Mouse (Mus musculus) retina, postnatal 7 days (tissue): Measurements from ENCODE around the gene Cpeb1.
"Not testable (repeated sequence)": the region's sequence is repeated elsewhere in the genome, so short reads cannot be mapped to it uniquely, and the experiment has no call there.

Experiments used
- DNase-seq: peaks from one replicate; pipeline ENCODE4 v3.0.0-alpha.2; 2012; ENCODE audit warnings: low read depth, low spot score

Gene Cpeb1

DNA sequence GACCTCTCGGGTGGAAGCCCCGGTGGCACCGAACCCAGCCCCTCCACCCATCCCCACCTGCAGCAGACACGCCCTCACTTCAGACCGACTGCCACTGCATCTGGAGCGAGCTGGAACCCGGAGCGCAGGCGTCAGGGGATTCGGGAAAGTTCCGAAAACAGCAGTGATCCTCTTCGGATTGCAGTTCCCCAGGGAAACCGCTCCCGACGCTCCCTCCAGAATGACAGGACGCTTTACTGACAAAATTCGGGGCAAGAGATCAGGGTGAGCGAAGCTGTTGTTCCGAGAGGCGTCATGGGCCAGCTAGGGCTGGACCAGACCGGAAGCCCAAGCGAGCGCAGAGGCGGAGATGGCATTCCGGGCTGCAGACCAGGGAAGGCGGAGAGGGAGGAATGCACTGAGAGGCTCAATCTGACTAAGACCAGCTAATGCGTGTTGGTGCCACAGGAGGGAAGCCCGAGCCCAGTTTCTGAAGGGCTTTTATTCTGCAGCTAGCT lies at the start of gene Cpeb1:
Gene Cpeb1, minus strand, starts transcription at position 311 of the 497 bp plus-strand sequence.
- peak; percentile 48 for DNase-seq

DNA sequence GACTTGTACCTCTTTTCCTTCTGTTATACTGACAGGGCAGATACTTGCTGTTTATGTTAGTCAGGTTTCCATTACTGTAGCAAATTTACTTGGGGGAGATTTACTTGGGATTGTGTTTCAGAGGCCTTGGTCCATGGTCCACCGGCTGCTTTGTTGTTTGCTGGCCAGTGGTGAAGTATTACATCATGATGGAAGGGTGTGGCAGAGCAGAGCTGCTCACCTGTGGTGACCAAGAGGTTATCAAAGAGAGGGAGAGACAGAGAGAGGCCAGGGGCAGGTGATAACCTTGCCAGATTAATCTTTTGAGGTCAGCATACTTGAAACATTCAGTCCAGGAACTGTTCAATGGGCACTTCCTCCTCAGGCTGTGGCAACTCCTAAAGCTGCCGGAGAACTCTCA lies 45.8 kb upstream of the Cpeb1 start:
- DNase-seq = no peak

DNA sequence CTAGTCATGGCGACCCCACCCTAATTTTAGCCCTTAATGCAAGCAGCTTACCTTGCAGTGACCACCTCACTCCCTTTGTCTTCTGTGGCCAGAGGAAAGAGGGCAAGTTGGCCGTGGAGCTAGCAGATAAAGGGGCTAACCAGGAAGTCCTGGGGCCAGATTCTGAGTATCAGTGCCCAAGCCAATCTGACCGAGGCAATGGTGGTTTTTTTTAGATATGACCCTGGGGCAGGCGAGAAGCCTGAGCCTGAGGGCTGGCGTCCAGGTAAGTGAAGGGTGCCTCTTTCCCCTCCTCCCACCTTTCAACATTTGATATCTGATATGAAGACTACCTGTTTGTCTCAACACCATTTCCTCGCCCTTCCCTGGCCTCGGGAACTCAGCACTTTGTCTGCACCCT lies 42.9 kb upstream of the Cpeb1 start, which contains the start of gene BC048679:
Gene BC048679, minus strand, starts transcription at position 101 of the 400 bp plus-strand sequence.
- DNase-seq = no peak

DNA sequence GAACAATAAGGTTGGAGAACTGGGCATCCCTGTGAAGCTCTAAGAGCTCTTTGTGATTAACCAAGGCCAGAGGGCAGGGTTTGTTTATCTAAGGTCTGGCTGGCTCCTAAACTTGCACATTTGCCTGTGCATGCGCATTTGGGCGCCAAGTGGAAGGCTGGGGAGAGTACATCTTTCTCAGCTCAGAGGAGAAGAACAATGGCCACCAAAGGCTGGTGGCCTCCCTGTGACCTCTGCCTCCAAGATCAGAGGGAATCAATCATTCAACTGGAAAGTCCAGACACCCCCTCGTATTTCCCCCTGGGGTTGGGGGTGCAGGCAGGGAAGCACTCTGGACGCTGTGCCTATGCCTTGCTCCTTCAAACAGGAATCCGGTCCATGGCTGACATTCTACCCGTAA lies 41.9 kb upstream of the Cpeb1 start:
- DNase-seq = no peak

DNA sequence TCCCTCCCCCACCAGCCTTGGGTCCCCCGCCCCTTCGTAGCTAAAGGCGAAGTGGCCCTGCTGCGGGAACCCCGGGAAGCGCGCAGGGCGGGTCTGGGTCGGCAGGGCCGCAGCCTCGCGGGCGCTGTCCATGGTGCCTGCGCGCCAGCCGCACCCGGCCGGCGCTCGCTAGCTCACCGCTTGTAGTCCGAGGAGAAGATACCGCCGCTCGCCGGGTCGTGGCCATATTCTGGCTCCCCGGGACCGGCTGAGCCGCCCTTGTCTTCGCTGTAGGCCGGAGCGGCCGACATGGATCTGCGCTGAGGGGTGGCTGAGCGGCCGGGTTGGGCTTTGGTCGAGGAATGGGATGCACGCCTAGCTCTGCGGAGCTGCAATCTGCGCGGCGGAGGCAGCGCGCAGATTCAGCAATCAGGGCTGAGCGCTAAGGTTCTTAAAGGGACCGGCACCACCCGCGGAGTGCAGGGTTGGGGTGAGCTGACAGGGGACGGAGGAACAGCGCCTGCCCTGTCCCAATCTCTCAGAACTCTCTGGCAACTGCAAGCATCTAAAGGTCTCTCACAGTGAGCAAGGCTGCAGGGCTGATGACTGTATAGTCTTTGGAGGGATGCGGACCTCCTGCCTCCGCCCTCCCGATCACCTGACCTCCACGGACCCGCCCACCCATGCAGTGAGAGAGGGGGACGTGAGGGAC lies 38.2 kb upstream of the Cpeb1 start, which contains the start of gene Ap3b2:
Gene Ap3b2, minus strand, starts transcription at position 595 of the 691 bp plus-strand sequence.
- DNase-seq = peak; percentile 54

DNA sequence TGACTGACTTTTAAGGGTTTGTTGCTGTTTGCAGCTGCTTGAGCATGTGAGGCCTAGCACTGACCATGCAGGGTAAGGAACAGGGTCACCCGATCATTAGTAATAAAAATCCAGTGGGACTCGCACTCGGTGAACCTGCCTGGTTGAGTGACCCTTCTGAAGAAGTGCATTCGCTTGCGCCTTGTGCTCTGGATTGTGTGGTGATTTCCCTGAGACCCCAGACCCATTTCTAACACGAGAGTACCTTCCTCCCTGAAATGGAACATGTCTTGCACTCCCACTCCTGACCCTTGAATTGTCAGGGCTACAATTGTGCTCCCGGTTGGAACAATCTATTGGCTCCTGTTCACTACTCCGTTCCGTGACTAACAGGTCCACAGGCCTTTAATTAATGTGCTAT lies 37.4 kb upstream of the Cpeb1 start:
- DNase-seq = no peak

DNA sequence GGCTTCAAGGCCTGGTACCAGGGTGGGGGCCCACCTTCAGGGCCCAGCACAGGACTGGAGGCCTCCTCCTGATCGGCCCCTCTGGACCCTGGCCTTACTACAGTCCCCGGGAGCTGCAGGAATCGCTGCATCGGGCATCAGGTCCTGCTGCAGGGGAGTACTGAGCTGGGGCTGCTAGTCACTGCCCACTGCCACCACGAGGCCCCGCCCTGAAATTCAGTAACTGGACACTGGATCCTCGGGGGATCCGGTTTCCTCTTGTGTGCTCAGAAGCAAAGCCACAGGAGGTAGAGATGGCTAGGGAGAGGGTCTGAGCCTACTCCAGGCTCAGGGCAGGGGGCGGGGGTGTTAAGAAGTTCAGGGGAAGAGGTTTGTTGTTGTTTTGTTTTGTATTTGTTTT lies 34.4 kb upstream of the Cpeb1 start:
- no peak for DNase-seq

DNA sequence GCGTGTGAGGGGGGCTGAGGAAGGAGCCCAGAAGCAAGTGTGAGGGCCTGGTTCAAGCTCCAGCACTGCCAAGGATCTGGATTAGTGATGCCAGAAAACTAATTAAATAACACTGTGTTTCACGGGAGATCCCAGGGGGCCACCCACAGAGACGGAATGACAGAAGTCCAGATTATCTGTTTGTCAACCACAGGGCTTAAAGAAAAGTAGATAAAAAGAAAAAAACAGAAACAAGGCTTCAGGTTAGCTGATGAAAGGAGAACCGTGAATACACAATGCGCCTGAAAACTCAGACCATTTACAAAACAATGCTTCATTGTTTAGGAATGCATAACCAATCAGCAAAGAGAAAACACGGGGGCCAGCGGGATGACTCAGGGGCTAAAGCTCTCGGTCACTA lies 25.5 kb upstream of the Cpeb1 start:
- DNase-seq = no peak

DNA sequence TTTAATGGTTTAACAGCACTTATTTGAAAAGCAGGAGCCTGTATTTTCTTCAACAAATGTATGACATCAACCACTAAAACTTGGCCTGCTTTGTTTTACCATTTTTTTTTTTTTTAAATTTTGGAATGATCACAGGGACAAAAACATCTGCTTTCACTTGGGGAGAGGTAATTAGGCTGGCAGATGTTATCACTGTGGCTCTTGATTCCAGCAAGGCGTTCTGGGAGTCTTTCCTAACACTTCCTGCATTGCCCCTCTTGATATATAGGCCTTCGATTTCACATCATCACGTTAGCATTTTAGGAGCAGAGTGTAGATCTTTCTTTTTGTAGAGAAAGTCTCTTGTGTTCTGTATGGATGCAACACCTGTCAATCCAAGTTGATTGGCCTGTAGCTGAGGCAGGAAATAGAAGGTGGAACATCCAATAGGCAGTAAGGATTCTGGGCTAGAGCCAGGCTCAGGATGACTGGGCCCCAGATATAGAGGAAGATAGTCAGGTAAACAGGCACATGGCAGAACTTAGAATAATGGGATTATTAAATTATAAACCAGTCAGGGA lies 24.3 kb upstream of the Cpeb1 start:
- DNase-seq = no peak

DNA sequence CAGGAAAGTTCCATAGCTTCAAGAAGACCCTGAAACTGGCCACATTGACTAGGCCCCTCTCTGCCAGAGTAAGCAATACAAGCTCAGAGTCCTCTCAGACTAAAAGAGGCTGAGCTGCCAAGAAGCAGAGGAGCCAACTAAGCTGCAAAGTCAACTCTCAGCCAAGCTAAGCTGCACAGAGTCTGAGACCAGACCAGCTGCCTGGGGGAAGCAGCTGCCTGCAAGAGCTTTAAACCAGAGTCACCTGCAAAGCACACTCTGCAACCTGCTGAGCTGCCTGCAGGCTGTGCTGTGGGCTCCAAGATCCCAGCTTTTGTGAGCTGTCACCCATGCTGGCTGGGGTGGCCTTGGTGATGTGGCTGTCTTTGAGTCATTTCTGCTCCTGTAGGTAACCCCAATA lies 23.0 kb upstream of the Cpeb1 start:
- DNase-seq = not testable (repeated sequence)

DNA sequence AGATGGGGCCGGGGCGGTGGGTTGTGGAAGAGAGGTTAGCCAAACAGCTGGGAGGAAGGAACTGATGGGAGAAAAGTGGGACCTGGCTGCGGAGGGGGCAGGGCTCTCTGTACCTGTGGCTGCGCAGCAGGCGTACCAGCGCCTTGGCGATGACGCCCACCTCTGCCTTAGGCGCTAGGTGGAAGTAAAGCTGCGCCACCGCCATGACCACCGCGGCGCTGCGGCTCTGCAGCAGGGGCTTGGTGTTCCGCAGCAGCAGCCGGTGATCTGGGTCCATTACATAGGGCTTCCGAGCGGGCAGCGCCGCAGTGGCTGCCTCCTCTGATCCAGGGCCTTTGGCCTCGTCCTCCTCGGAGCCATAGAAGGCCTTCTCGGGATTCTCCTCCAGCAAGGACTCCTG lies 21.6 kb upstream of the Cpeb1 start:
- no peak for DNase-seq

DNA sequence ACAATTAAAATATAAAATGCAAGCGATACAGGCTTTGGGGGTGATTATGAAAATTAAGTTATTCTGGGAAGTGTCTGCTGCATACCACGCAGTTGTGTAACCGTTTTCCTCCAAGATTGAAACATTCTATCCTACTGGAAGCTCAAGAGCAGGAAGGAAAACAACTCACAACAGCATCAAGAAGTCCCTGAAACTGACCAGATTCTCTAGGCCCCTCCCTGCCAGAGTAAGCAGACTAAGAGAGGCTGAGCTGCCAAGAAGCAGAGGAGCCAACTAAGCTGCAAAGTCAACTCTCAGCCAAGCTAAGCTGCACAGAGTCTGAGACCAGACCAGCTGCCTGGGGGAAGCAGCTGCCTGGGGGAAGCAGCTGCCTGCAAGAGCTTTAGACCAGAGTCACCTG lies 20.0 kb upstream of the Cpeb1 start:
- no peak for DNase-seq

DNA sequence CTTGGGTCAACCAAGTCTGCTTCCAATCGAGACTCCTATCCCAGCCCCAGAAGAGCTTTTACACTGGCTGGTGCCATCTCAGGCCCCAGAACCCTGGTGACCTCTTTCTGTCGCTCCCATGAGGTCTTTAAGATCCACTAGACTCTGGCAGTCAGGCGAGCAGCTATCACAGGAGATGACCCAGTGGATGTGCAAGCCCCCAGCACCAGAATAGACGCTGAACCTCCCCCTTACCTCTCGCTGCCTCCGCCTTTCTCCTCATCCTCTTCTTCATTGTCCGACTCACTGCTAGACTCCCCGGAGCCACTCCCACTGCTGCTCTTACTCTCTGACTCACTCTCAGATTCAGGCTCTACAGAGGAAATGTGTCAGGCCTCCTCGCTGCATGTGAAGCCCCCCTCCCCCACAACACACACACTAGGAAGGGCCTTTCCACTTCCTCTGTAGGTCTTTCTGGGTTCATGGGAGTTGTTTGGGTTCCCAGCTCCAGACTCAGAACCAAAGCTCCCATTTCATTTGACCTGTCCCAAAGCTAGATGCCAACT lies 9.7 kb upstream of the Cpeb1 start:
- no peak for DNase-seq

DNA sequence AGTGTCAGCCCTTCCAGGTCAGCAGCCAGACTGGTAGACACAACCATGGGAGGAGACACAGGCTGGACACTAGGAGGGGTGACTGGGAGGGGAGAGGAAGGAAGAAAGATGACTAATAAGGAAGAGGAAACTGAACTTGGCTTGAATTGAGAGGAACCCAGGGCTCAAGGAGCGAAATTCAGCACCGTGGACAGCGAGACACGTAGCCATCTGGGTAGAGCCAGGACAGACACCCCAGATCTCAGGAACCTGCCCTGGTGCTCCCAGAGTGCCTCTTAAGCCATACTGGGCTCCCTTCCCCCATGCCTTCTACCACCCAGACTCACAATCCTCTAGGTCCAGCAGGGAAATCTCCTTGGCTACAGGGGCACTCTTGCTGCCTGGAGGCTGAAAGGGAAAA lies 8.9 kb upstream of the Cpeb1 start:
- DNase-seq = no peak

DNA sequence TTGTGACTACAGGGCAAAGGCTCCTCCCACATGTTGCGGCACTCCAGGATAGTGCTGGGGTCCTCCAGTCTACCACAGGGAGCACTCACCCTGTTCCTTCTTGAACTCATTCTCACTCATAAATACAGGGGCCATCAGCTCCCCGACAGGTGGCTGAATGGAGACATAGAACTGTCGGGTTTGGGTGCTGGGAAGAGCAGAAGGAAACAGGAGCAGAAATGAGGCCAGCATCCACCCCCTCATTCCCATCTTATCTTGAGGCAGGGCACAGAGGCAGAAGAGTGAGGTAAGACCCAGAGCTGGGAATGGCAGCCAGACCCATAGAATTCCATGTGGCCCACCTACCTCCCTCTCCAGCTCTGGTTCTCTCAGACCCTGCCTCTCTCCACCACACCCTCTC lies 7.5 kb upstream of the Cpeb1 start:
- DNase-seq = no peak

DNA sequence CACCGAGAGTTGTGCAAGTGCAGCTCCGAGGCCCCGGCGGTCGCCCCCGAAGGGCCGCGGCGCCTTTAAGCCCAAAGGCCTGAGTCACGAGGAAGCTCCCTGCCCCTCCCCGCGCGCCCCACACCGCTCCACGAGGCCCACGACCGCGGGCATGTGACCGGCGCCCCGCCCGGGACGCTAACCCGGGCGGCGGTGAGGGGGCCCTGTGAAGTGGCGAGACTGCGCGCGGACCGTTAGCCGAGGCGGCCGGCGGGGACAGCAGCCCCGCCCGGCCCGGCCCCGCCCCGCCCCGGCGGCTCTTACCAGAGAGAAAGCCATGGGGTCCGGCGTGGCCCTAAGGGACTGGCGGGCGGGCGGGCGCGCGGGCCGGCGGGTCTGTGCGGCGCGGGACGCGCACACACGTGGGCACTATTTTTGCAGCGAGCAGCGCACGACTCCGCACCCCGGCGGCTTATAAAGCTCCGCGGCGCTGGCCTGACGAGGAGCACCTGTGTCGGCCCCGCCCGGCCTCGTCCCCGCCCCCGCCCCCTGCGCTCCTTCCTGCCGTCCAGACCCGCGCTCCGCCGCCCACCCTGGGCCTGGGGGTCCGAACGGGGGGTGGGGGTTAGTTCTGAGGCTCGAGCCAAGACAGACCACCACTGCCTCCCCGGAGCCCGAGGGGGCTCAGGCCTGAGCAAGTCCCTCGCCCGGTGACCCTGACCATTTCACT lies 780 bp downstream of the Cpeb1 start:
- DNase-seq = no peak

DNA sequence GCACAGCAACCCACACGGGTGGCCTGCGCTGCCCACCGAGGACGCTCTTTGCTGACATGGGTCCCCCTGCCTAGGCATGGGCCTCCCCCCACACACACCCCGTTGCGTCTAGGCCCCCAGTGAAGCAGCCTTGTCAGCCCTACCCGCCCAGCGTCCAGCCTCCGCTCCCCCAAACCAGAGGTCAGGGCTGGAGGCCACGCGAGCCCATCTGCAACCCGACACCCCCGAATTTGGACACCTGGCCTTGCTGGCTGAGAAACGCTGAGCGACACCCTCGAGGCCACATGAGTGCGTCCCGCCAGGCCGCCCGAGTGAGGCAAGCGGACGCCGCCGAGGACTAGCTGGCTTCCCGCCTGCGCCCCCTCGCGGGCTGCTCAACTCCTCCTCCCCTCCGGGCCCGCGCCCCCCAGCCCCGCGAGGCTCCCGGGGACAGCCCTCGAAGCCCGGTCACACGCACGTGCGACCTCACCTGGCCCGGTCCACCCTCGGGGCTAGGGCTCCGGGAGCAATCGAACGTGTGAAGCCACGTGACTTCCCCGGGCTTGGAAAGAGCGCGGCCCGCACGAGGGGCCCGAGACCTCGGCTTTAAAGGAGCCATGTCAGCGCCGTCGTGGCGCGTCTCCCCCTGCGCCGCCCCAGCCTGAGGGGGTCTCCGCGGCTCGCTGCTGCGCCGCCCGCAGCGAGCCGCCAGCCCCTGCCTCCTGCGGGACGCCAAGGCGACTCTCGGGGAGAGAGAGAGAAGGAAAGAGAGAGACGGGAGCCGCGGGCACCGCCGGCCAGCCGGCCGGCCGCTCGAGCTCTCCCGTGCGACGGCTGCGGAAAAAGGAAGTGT lies 1.6 kb downstream of the Cpeb1 start:
- no peak for DNase-seq

DNA sequence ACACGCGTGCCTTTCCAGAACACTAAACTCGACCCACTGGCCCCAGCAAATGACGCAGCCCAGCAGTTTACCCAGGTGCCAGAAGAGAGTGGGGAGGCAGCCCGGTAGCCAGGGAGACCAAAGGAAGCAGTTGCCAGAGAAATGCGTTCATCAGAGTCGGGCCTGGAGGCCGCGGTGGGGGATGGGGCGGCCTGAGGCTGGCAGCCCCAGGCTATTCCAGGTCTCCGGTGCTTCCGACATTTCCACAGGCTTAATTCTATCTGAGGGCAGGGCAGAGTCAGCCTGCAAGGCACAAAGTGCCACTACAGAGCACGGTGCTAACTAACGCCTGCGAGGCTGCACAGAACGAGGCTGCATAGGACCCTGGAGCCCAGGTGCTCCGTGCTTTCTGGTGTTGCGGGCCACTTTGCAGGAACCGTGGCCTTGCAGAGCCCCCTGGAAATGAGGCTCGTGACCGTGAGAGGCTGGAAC lies 2.3 kb downstream of the Cpeb1 start:
- DNase-seq = no peak

DNA sequence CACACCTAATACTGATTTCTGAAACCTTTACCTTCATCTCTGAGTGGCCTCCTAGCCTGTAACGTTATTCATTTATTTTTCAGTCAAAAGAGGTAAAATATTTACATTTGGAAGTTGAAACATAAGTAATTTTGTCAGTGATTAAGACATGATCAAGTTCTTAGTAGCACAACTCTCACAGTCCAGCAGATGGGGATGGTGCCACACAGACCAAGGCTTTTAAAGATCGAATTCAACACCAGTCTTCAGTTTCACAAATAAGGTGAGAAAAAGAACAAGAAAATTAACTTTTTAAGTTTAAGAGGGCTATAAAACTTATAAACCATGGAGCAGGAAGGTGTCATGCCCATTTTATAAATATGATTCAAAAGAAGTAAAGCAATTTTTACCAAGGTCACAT lies 56.3 kb downstream of the Cpeb1 start:
- no peak for DNase-seq

DNA sequence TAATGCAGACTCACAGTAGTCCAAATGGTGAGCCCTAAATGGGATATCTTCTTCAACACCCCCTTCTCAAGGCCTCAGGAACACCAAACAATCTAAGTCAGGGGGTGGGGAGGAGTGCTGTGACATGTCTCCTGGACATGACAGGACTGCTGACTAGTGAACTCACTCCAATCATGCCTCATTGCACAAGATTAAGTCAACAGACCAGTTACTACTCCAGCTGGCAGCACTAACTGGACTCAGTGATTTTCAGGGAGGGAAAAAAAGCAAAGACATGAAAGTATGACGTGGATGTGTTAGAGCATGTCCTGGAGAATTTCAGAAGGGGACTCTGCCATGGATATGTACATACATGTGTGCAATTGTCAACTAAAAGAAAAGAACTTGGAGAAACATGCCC lies 75.9 kb downstream of the Cpeb1 start:
- no peak for DNase-seq

DNA sequence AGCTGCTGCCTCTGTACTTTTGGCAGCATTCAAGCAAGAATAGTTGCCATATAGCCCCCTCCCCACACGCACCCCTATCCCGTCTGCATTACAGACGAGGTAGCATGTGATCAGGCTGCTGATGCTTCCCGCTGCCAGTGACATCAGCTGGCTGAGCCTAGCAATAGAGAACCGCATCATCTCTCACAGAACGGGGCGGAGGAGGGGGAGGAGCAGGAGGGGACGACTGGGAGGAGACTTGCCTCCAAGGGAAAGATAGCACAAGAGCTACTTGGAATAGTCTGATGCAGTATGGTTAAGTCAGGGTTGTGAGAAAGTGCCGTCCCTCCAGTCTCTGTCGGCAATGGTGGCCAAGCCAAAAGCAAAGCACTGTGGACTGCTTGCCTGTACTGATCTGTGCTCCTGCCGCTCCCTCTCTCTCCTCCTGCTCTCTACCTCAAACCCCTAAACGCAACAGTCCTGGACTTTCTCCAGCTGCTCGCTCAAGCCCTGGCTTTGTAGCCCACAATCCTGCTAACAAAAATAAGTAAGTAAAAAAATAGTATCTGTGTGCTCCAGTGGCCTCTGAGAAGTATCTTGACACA lies 82.8 kb downstream of the Cpeb1 start:
- peak; percentile 34 for DNase-seq
